Mouse (Mus musculus) hindbrain, postnatal 0 days (tissue): ENCODE results near the gene Sp6. TPM values are rescaled to one million over a fixed set of nuclear protein-coding genes. Genes with fewer than 3 reads are reported as not detected.

Experiments
- ATAC-seq: fragments of 200-750 bp; cut with Nextera tagmentation; 2 replicates; pipeline ENCODE4 v1.8.0; 2017; ENCODE audit warnings: mild to moderate bottlenecking, moderate TSS enrichment, moderate library complexity
- DNase-seq: peaks from one replicate; pipeline ENCODE4 v3.0.0-alpha.2; 2015; ENCODE audit warnings: low spot score
- H3K27ac ChIP-seq: fragments of 300-500 bp; sonication (generic); 2 replicates; pipeline ENCODE4 v1.5.1; 2014; ENCODE audit warnings: mild to moderate bottlenecking
- H3K27me3 ChIP-seq: fragments of 300-500 bp; sonication (generic); 2 replicates; pipeline ENCODE4 v1.6.1; 2014; ENCODE audit warnings: low read length, mixed read lengths; ENCODE audit not compliant: insufficient read depth
- H3K36me3 ChIP-seq: fragments of 300-500 bp; sonication (generic); 2 replicates; pipeline ENCODE4 v1.6.1; 2014; ENCODE audit warnings: low read length, mixed read lengths; ENCODE audit not compliant: insufficient read depth
- H3K4me1 ChIP-seq: fragments of 300-500 bp; sonication (generic); 2 replicates; pipeline ENCODE4 v1.6.1; 2014; ENCODE audit warnings: antibody characterized with exemption, low read length, mixed read lengths; ENCODE audit not compliant: insufficient read depth
- H3K4me2 ChIP-seq: fragments of 300-500 bp; sonication (generic); 2 replicates; pipeline ENCODE4 v1.6.1; 2014; ENCODE audit warnings: low read depth, mild to moderate bottlenecking, low read length, moderate library complexity, mixed read lengths
- H3K4me3 ChIP-seq: fragments of 300-500 bp; sonication (generic); 2 replicates; pipeline ENCODE4 v1.5.1; 2014; ENCODE audit warnings: low read length
- H3K9ac ChIP-seq: fragments of 300-500 bp; sonication (generic); replicated peaks from 2 replicates; pipeline ENCODE4 v1.6.1; 2014; ENCODE audit warnings: mild to moderate bottlenecking, low read length, moderate library complexity, mixed read lengths
- H3K9me3 ChIP-seq: fragments of 300-500 bp; sonication (generic); 2 replicates; pipeline ENCODE4 v1.6.1; 2016; ENCODE audit warnings: low read length, mixed read lengths
- CTCF ChIP-seq: IDR thresholded peaks from 2 replicates; pipeline ENCODE4 v1.5.1; 2016; ENCODE audit warnings: antibody characterized with exemption, control low read depth, low read depth
- WGBS: fragments of 180-500 bp; shearing (Covaris S2); extraction: QIAGEN DNeasy Blood & Tissue Kit; methylation state at CpG from one replicate; pipeline ENCODE4 v1.1.7; 2014; 5-methylcytosine and 5-hydroxymethylcytosine counted together
- polyA plus RNA-seq: library from polyadenylated mRNA; unstranded; fragments of >200 nt; fragmentation: Nextera tagmentation; extraction: Ambion mirVana; gene quantifications from 2 replicates; pipeline ENCODE4 v1.2.1, GENCODE M21; 2015
- total RNA-seq: library from RNA; depleted of rRNA; stranded (reverse); fragments of >200 nt; gene quantifications from 2 replicates; pipeline ENCODE4 v1.2.3, GENCODE M21; 2014

The Sp6 gene
- total and polyA plus RNA-seq, 2 experiments from 2014 or later, result 0.54 to 0.99 TPM

DNA sequence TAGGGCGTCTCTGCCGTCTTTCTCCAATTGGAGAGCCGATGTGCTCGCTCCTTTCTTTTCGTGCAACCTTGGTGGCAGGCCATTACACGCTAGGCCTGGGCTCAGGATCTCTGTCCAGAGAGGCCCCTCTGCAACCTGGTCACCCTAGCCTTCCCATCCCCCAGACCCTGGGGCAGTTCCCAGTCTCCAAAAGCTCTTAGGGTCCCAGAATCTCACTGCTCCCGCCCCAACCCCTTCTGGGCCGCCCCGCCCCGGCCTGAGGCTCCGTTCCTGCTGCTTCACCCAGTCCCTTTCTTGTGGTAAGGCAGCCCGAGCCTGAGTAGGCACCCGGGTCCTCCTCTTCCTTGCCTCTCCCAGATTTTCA is 6.1 kb downstream of the Sp6 start:
- H3K4me3 ChIP-seq, result no peak overlapping the region
- 1% methylated on average over 13 of the region's 13 CpGs for WGBS

DNA sequence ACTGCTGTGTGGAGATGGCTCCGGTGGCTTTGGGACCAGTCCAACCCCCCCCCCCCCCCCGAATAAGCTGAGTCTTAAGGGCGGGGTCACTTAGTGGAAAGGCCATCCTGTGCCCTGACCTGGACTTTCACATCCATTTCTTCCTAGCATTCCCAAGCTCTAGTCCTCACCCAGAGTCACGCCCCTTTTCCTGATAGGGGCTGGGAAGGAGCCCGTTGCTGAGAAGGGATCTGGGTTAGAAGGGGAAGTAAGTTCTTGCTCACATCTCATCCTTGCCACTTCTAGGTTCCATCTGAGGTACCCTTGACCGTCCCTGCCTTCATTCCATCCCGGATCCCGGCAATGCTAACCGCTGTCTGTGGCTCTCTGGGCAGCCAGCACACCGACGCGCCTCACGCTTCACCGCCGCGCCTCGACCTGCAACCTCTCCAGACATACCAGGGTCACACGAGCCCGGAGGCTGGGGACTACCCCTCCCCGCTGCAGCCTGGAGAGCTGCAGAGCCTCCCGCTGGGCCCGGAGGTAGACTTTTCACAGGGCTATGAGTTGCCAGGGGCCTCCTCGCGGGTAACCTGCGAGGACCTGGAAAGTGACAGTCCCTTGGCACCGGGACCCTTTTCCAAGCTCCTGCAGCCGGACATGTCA is 8.0 kb downstream of the Sp6 start:
- no peak for TF ChIP-seq CTCF
- H3K9ac ChIP-seq, result no peak overlapping the region
- H3K27me3 ChIP-seq, result peaks cover 78% of the 10 kb centered on the region
- DNase-seq (no peak), ATAC-seq (peak; percentile 8; the same call in 1 of the 2 replicates)
- H3K9me3 ChIP-seq, result no peaks in the 10 kb centered on the region
- H3K4me3 ChIP-seq, result peak overlapping the region; percentile 39
- H3K27ac ChIP-seq, result no peak overlapping the region
- no peaks in the 10 kb centered on the region for H3K4me1 ChIP-seq
- peak overlapping the region; percentile 70 for H3K4me2 ChIP-seq
- 2% methylated on average over 27 of the region's 27 CpGs for WGBS
- no peaks in the 10 kb centered on the region for H3K36me3 ChIP-seq

More for the DNA sequence above, 6.1 kb downstream of the Sp6 start:
- DNase-seq (no peak), ATAC-seq (no peak)
- Histone ChIP-seq H3K27me3 (peaks cover 76% of the 10 kb centered on the region), H3K4me2 (no peak overlapping the region), H3K9me3 (no peaks in the 10 kb centered on the region), H3K4me1 (no peaks in the 10 kb centered on the region), H3K36me3 (no peaks in the 10 kb centered on the region), H3K27ac (no peak overlapping the region), H3K9ac (no peak overlapping the region)
- no peak for TF ChIP-seq CTCF

DNA sequence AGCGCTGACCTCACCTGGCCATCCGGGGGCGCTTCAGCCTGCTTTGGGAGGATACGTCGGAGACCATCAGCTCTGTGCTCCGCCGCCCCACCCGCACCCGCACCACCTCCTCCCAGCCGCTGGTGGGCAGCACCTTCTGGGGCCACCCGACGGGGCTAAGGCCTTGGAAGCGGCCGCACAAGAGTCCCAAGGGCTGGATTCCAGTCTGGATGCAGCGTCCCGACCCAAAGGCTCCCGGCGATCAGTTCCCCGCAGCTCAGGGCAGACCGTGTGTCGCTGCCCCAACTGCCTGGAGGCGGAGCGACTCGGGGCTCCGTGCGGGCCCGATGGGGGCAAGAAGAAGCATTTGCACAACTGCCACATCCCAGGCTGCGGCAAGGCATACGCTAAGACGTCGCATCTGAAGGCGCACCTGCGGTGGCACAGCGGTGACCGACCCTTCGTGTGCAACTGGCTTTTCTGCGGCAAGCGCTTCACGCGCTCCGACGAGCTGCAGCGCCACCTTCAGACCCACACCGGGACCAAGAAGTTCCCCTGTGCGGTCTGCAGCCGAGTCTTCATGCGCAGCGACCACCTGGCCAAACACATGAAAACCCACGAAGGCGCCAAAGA is 8.8 kb downstream of the Sp6 start:
- Histone ChIP-seq H3K9me3 (no peaks in the 10 kb centered on the region), H3K9ac (peak overlapping the region; percentile 46), H3K27ac (no peak overlapping the region), H3K27me3 (peaks cover 71% of the 10 kb centered on the region), H3K4me3 (peak overlapping the region; percentile 39), H3K4me1 (no peaks in the 10 kb centered on the region), H3K4me2 (peak overlapping the region; percentile 70), H3K36me3 (no peaks in the 10 kb centered on the region)
- WGBS, result 2% methylated on average over 50 of the region's 50 CpGs
- ATAC-seq (peak; percentile 84), DNase-seq (peak; percentile 83)
- peak; percentile 71 for TF ChIP-seq CTCF

DNA sequence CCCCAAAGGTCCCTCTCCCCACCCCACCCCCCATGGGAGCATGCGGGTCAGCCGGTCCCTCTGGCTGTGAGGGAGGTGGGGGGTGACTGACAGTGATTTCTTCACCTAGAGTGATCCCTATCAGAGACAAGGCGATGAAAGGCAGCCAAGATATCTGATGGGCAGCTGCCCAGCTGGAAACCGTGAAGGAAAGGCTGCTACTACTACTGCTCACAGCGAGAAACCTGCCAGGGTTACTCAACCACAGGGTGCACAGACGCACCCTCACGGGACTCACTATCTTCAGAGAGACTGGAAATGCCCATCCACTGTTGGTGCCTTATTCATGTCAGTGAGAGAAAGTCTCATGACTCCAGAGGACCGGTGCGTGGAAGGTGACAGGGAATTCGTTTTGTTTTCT is 11.8 kb downstream of the Sp6 start:
- Histone ChIP-seq H3K27me3 (peaks cover 49% of the 10 kb centered on the region), H3K27ac (no peak overlapping the region), H3K9me3 (no peaks in the 10 kb centered on the region), H3K9ac (no peak overlapping the region), H3K4me1 (no peaks in the 10 kb centered on the region), H3K4me3 (no peak overlapping the region), H3K4me2 (no peak overlapping the region), H3K36me3 (no peaks in the 10 kb centered on the region)
- ATAC-seq (no peak), DNase-seq (no peak)
- WGBS, result 34% methylated on average over 10 of the region's 10 CpGs
- no peak for TF ChIP-seq CTCF

DNA sequence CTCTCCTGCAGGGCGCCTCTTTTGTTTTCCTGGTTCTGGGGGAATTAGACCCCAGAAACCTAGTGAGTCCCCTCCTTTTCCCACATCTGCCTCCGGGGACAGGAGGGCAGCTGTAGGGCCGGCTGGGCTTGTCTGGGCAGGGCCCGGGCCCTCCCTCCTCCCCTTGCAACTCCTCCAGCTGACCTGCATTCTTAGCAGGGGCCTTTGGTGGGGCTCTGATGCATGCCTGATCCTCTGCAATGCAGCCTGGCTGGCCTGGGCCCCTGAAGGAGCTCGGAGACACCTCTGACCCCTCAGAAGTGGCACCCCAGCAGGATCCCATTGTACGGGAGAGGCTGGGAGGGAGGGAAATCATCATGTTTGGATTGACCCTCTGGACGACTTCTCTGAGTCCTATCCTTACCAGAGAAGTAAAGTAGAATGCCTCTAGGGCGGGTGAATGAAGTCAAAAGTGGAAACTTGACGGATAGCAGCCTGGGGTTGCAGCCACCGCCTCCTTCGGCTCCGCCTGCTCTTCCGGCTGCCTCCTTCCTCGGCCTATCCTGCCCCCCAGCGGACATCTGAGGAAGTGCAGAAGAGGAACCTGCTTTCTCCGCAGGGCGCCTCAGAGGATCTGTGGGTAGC is 12.6 kb downstream of the Sp6 start:
- TF ChIP-seq CTCF, result peak; percentile 98
- H3K4me3 ChIP-seq, result peak overlapping the region; percentile 18; the same call in 1 of the 2 replicates
- DNase-seq (peak; percentile 90), ATAC-seq (no peak; the same call in 1 of the 2 replicates)
- H3K27ac ChIP-seq, result peak overlapping the region; percentile 41; the same call in 1 of the 2 replicates
- peak overlapping the region; percentile 42 for H3K4me2 ChIP-seq
- peak overlapping the region; percentile 4; the same call in 1 of the 2 replicates for H3K9ac ChIP-seq
- H3K4me1 ChIP-seq, result no peaks in the 10 kb centered on the region
- 3% methylated on average over 17 of the region's 17 CpGs for WGBS
- H3K9me3 ChIP-seq, result no peaks in the 10 kb centered on the region
- no peaks in the 10 kb centered on the region for H3K36me3 ChIP-seq
- peaks cover 41% of the 10 kb centered on the region for H3K27me3 ChIP-seq

DNA sequence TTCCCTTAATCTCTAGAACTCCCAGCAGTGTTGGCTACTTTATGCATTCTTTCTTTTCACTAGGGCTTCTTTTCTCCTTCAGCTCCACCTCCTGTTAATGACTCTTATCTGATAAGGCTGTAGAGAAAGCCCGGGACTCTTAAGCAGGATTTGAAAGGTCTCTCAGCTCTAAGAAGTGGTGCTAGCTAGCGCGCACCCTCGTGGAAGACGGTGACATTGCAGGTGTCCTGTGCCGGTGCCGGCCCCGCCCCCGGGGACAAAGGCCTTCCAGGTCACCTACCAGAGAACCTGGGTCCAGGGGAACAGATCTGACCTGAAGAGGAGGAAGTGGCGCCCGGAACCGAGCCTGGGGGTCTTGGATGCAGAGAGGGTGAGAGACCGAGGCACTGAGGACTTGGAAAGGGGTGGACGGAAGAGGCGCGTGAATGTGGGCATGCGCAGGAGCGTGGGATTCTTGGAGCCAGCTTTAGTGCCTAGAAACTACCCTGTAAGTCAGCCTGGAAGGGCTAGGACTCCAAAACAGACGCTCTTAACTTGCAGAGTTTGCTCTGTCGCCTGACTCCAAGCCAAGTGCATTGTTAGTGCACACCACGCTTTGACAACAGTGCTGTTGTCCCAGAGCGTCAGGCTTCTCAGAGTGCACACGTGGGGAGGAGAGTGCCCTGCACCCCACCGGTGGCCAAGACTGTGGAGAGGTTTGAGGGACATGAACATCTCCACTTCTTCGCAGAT is 16.7 kb downstream of the Sp6 start, which contains the start of gene Scrn2:
TSS of gene Scrn2 (plus strand) at position 253 of the 732 bp plus-strand sequence.
- Histone ChIP-seq H3K36me3 (no peaks in the 10 kb centered on the region), H3K9ac (peak within 1 kb of the TSS; percentile 52), H3K4me2 (peak within 1 kb of the TSS; percentile 75), H3K4me3 (peak within 1 kb of the TSS; percentile 48), H3K27me3 (0 out of 2 replicates have a peak, but pooled peaks cover 8% of the 10 kb centered on the region), H3K9me3 (no peaks in the 10 kb centered on the region), H3K4me1 (no peaks in the 10 kb centered on the region), H3K27ac (peak within 1 kb of the TSS; percentile 51; the same call in 1 of the 2 replicates)
- DNase-seq, result peak; percentile 87
- peak; percentile 90 for TF ChIP-seq CTCF
- peak; percentile 86 for ATAC-seq
- under 1% methylated on average over 25 of the region's 25 CpGs for WGBS
